Mouse (Mus musculus) megakaryocyte, embryonic 14.5 days (primary cell): ENCODE results near the gene Prkch. TPM values are rescaled to one million over a fixed set of nuclear protein-coding genes. Genes with fewer than 3 reads are reported as not detected.

ENCODE experiments used
- H3K27me3 ChIP-seq: replicated peaks from 2 replicates; pipeline ENCODE3; 2012; ENCODE audit warnings: inconsistent platforms
- H3K36me3 ChIP-seq: replicated peaks from 2 replicates; pipeline ENCODE3; 2012; ENCODE audit warnings: low read length, inconsistent platforms, mixed read lengths
- H3K4me1 ChIP-seq: 2 replicates; pipeline ENCODE4 v1.6.1; 2012; ENCODE audit warnings: inconsistent platforms
- H3K4me3 ChIP-seq: replicated peaks from 2 replicates; pipeline ENCODE3; 2012; ENCODE audit warnings: moderate library complexity, mild to moderate bottlenecking, inconsistent platforms
- H3K9me3 ChIP-seq: 2 replicates; pipeline ENCODE4 v1.6.1; 2012; ENCODE audit warnings: inconsistent platforms
- FLI1 ChIP-seq: IDR thresholded peaks from 2 replicates; pipeline ENCODE4 v1.6.1; 2012; ENCODE audit warnings: low read length, inconsistent platforms, mixed read lengths
- GATA1 ChIP-seq: IDR thresholded peaks from 3 replicates; pipeline ENCODE4 v1.6.1; 2012; ENCODE audit warnings: mixed read lengths, low read length, inconsistent platforms, borderline replicate concordance
- polyA plus RNA-seq: library from polyadenylated mRNA; stranded (reverse); fragments of >175 nt; gene quantifications from 2 replicates; pipeline ENCODE4 v1.2.3, GENCODE M21; 2012; ENCODE audit warnings: low replicate concordance; ENCODE audit not compliant: insufficient read depth

Prkch gene
- polyA plus RNA-seq, 1 experiment, result 0.82 TPM

- H3K36me3 ChIP-seq, result no peaks in the 10 kb centered on the region
- no peak for TF ChIP-seq FLI1
- H3K27me3 ChIP-seq, result peaks cover 5% of the 10 kb centered on the region
- no peak overlapping the region for H3K4me3 ChIP-seq
- H3K4me1 ChIP-seq, result 0 out of 2 replicates have a peak, but pooled peaks cover 4% of the 10 kb centered on the region
- H3K9me3 ChIP-seq, result no peaks in the 10 kb centered on the region
These were observed 216.3 kb downstream of the Prkch start for GRCm38 (mm10) chr12:73800886-73801285.

DNA sequence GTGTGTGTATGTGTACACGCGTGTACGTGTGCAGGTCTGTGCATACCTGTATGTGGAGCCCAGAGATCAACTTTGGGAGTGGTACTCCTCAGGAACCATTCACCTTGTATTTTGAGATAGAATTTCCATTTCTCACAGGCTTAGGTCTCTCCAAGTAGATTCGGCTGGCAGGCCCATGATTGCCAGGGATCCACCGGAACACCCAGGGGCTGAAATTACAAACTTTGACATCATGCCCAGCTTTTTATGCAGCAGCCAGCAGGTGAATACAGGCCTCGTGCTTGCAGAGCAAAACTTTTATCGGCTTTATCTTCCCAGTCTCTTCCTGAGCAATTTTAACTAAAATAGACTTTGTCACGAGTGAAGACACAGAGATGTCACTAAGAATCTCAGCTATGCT, 217.2 kb downstream of the Prkch start:
- H3K27me3 ChIP-seq, result peaks cover 4% of the 10 kb centered on the region
- H3K36me3 ChIP-seq, result no peaks in the 10 kb centered on the region
- 0 out of 2 replicates have a peak, but pooled peaks cover 4% of the 10 kb centered on the region for H3K4me1 ChIP-seq
- H3K9me3 ChIP-seq, result no peaks in the 10 kb centered on the region
- no peak overlapping the region for H3K4me3 ChIP-seq
- TF ChIP-seq GATA1, result no peak
- TF ChIP-seq FLI1, result no peak

- H3K4me1 ChIP-seq, result 0 out of 2 replicates have a peak, but pooled peaks cover 4% of the 10 kb centered on the region
- no peaks in the 10 kb centered on the region for H3K9me3 ChIP-seq
- no peaks in the 10 kb centered on the region for H3K36me3 ChIP-seq
- H3K4me3 ChIP-seq, result no peak overlapping the region
- TF ChIP-seq GATA1 (no peak), FLI1 (no peak)
- peaks cover 4% of the 10 kb centered on the region for H3K27me3 ChIP-seq
These were observed 217.9 kb downstream of the Prkch start for GRCm38 (mm10) chr12:73802379-73803057.

GRCm38 (mm10) chr12:73803946-73804345, 219.3 kb downstream of the Prkch start:
- TF ChIP-seq FLI1 (no peak), GATA1 (no peak)
- Histone ChIP-seq H3K27me3 (peaks cover 5% of the 10 kb centered on the region), H3K9me3 (no peaks in the 10 kb centered on the region), H3K4me3 (no peak overlapping the region), H3K36me3 (no peaks in the 10 kb centered on the region), H3K4me1 (0 out of 2 replicates have a peak, but pooled peaks cover 4% of the 10 kb centered on the region)

GRCm38 (mm10) chr12:73805541-73805940, 220.9 kb downstream of the Prkch start:
- no peak for TF ChIP-seq GATA1
- no peak for TF ChIP-seq FLI1
- H3K36me3 ChIP-seq, result no peaks in the 10 kb centered on the region
- H3K4me1 ChIP-seq, result 0 out of 2 replicates have a peak, but pooled peaks cover 4% of the 10 kb centered on the region
- peaks cover 4% of the 10 kb centered on the region for H3K27me3 ChIP-seq
- H3K9me3 ChIP-seq, result no peaks in the 10 kb centered on the region
- no peak overlapping the region for H3K4me3 ChIP-seq

DNA sequence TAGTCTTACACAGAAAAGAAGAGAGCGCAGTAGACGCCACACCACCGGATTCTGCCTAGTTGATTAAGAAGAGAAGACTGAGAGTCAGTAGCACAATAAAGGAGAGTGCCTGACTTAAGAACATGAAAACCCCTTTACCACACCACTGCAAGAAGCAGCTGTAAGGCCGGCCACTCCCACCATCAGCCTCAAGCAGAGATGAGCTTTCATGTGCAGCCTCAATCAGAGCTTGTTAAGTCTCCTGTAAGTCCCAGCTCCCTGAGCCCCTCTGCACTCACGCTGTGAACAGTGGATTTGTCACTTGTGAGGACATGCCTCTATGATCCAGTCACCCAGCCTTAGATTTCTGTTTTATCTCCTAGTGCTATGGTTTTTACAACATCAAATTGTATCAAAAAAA, 221.4 kb downstream of the Prkch start:
- Histone ChIP-seq H3K27me3 (peaks cover 4% of the 10 kb centered on the region), H3K36me3 (no peaks in the 10 kb centered on the region), H3K4me3 (no peak overlapping the region), H3K4me1 (0 out of 2 replicates have a peak, but pooled peaks cover under 1% of the 10 kb centered on the region), H3K9me3 (no peaks in the 10 kb centered on the region)
- no peak for TF ChIP-seq FLI1
- TF ChIP-seq GATA1, result no peak

GRCm38 (mm10) chr12:73807228-73807627, 222.6 kb downstream of the Prkch start:
- H3K9me3 ChIP-seq, result no peaks in the 10 kb centered on the region
- no peak overlapping the region for H3K4me3 ChIP-seq
- no peaks in the 10 kb centered on the region for H3K4me1 ChIP-seq
- H3K36me3 ChIP-seq, result no peaks in the 10 kb centered on the region
- peaks cover 4% of the 10 kb centered on the region for H3K27me3 ChIP-seq
- no peak for TF ChIP-seq FLI1
- TF ChIP-seq GATA1, result no peak

GRCm38 (mm10) chr12:73810041-73810795, 225.6 kb downstream of the Prkch start:
- Histone ChIP-seq H3K27me3 (peaks cover 4% of the 10 kb centered on the region), H3K4me3 (no peak overlapping the region), H3K9me3 (no peaks in the 10 kb centered on the region), H3K36me3 (no peaks in the 10 kb centered on the region), H3K4me1 (no peaks in the 10 kb centered on the region)
- no peak for TF ChIP-seq GATA1
- no peak for TF ChIP-seq FLI1

DNA sequence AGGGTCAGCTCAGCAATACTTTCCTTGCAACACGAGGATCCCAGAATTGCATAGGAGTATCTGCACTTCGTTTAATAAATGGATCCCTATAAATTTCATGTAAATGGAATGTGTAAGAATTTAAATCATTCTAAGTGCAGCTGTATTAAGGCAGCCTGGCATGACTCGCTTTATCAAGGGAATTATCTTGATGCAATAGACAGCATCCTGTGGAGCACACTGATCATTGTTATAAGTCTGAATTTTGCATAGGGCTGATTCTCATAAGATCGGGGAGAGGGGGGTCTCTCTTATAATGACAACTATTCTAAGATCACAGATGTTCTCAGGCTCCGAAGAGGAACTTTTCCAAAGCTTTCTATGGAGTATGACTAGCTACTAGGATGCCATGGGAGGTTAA, 226.3 kb downstream of the Prkch start:
- no peak overlapping the region for H3K4me3 ChIP-seq
- no peaks in the 10 kb centered on the region for H3K36me3 ChIP-seq
- peaks cover 4% of the 10 kb centered on the region for H3K27me3 ChIP-seq
- no peaks in the 10 kb centered on the region for H3K9me3 ChIP-seq
- no peaks in the 10 kb centered on the region for H3K4me1 ChIP-seq
- TF ChIP-seq FLI1, result no peak
- no peak for TF ChIP-seq GATA1

DNA sequence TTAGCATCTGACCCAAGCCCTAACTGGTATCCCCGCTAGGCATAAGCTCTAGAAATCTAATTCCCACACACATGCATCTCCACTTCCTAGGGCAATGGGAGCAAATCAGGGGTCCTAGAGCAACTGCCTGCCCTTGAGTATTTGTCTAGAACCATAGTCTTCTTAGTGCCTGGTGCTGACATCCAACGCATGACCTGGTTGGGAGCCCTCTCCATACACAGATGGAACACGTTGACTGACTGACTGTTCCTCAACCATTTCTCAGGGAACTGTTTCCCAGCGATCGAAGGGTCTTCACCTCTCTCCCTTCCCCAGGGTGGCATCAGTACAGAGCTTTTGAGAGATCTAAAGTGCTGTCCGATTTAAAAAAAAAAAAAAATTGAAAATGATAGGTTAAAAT, 227.6 kb downstream of the Prkch start:
- no peaks in the 10 kb centered on the region for H3K9me3 ChIP-seq
- no peak for TF ChIP-seq FLI1
- TF ChIP-seq GATA1, result no peak
- no peaks in the 10 kb centered on the region for H3K4me1 ChIP-seq
- peaks cover 3% of the 10 kb centered on the region for H3K27me3 ChIP-seq
- no peak overlapping the region for H3K4me3 ChIP-seq
- no peaks in the 10 kb centered on the region for H3K36me3 ChIP-seq
